Mouse (Mus musculus) hindbrain, embryonic 15.5 days (tissue): ENCODE measurements around the gene Atp11a. TPM values are rescaled to one million over a fixed set of nuclear protein-coding genes. Genes with fewer than 3 reads are reported as not detected.

ENCODE experiments used
- ATAC-seq: fragments of 200-750 bp; cut with Nextera tagmentation; 2 replicates; pipeline ENCODE4 v1.8.0; 2017; ENCODE audit warnings: low read depth, moderate number of reproducible peaks, moderate TSS enrichment; ENCODE audit not compliant: low FRiP score
- H3K27ac ChIP-seq: fragments of 300-500 bp; sonication (generic); replicated peaks from 2 replicates; pipeline ENCODE4 v1.5.1; 2015; ENCODE audit warnings: mild to moderate bottlenecking, inconsistent platforms
- H3K27me3 ChIP-seq: fragments of 300-500 bp; sonication (generic); 2 replicates; pipeline ENCODE4 v1.6.1; 2015; ENCODE audit warnings: control low read depth, inconsistent platforms
- H3K36me3 ChIP-seq: fragments of 300-500 bp; sonication (generic); 2 replicates; pipeline ENCODE4 v1.6.1; 2015; ENCODE audit warnings: control low read depth, inconsistent platforms
- H3K4me1 ChIP-seq: fragments of 300-500 bp; sonication (generic); replicated peaks from 2 replicates; pipeline ENCODE4 v1.6.1; 2015; ENCODE audit warnings: control low read depth, inconsistent platforms
- H3K4me2 ChIP-seq: fragments of 300-500 bp; sonication (generic); 2 replicates; pipeline ENCODE4 v1.6.1; 2015; ENCODE audit warnings: moderate library complexity, mild to moderate bottlenecking, inconsistent platforms
- H3K4me3 ChIP-seq: fragments of 300-500 bp; sonication (generic); 2 replicates; pipeline ENCODE4 v1.5.1; 2015; ENCODE audit warnings: mild to moderate bottlenecking, inconsistent platforms
- H3K9ac ChIP-seq: fragments of 300-500 bp; sonication (generic); 2 replicates; pipeline ENCODE4 v1.6.1; 2015; ENCODE audit warnings: inconsistent platforms
- H3K9me3 ChIP-seq: fragments of 300-500 bp; sonication (generic); 2 replicates; pipeline ENCODE4 v1.6.1; 2016; ENCODE audit warnings: control low read depth, inconsistent platforms
- WGBS: fragments of 180-500 bp; shearing (Covaris S2); methylation state at CpG from one replicate; pipeline ENCODE4 v1.1.7; 2015; 5-methylcytosine and 5-hydroxymethylcytosine counted together
- polyA plus RNA-seq: library from polyadenylated mRNA; unstranded; fragments of >200 nt; fragmentation: Nextera tagmentation; extraction: Ambion mirVana; gene quantifications from 2 replicates; pipeline ENCODE4 v1.2.1, GENCODE M21; 2015

The Atp11a gene
- polyA plus RNA-seq, 1 experiment from 2014 or later = 14.1 TPM

- ATAC-seq = no peak
- no peaks in the 10 kb centered on the region for H3K4me1 ChIP-seq
- H3K27ac ChIP-seq = no peak overlapping the region
- H3K9ac ChIP-seq = no peak overlapping the region
- H3K27me3 ChIP-seq = no peaks in the 10 kb centered on the region
- no peak overlapping the region for H3K4me3 ChIP-seq
- H3K9me3 ChIP-seq = no peaks in the 10 kb centered on the region
- WGBS = 87% methylated on average over 21 of the region's 21 CpGs
- H3K36me3 ChIP-seq = no peaks in the 10 kb centered on the region
- H3K4me2 ChIP-seq = no peak overlapping the region
These were observed 126.5 kb downstream of the Atp11a start for GRCm38 (mm10) chr8:12883051-12884004.

- no peaks in the 10 kb centered on the region for H3K36me3 ChIP-seq
These were observed 131.1 kb downstream of the Atp11a start for GRCm38 (mm10) chr8:12887772-12888435.

GRCm38 (mm10) chr8:12889046-12889598 lies 132.3 kb downstream of the Atp11a start:
- H3K27me3 ChIP-seq = no peaks in the 10 kb centered on the region
- H3K9me3 ChIP-seq = no peaks in the 10 kb centered on the region
- ATAC-seq = no peak
- 0 out of 2 replicates have a peak overlapping the region, but pooled peaks have one; percentile 37 for H3K27ac ChIP-seq
- no peak overlapping the region for H3K9ac ChIP-seq
- H3K4me2 ChIP-seq = no peak overlapping the region
- no peaks in the 10 kb centered on the region for H3K4me1 ChIP-seq
- no peak overlapping the region for H3K4me3 ChIP-seq
- 73% methylated on average over 11 of the region's 11 CpGs for WGBS
- no peaks in the 10 kb centered on the region for H3K36me3 ChIP-seq

More at GRCm38 (mm10) chr8:12887772-12888435, 131.1 kb downstream of the Atp11a start:
- Histone ChIP-seq H3K9ac (no peak overlapping the region), H3K4me3 (no peak overlapping the region), H3K27ac (no peak overlapping the region), H3K27me3 (no peaks in the 10 kb centered on the region), H3K9me3 (no peaks in the 10 kb centered on the region), H3K4me1 (no peaks in the 10 kb centered on the region), H3K4me2 (no peak overlapping the region)
- ATAC-seq = no peak
- 78% methylated on average over 16 of the region's 16 CpGs for whole genome bisulfite sequencing

GRCm38 (mm10) chr8:12892882-12893446 lies 136.2 kb downstream of the Atp11a start:
- 86% methylated on average over 5 of the region's 5 CpGs for WGBS
- Histone ChIP-seq H3K9me3 (no peaks in the 10 kb centered on the region), H3K4me3 (no peak overlapping the region), H3K9ac (no peak overlapping the region), H3K27ac (no peak overlapping the region), H3K4me1 (peaks cover 7% of the 10 kb centered on the region; the same call in 1 of the 2 replicates), H3K27me3 (no peaks in the 10 kb centered on the region), H3K36me3 (no peaks in the 10 kb centered on the region), H3K4me2 (no peak overlapping the region)
- no peak for ATAC-seq

- no peaks in the 10 kb centered on the region for H3K27me3 ChIP-seq
- WGBS = 90% methylated on average over 12 of the region's 12 CpGs
- no peak for ATAC-seq
These were observed 137.2 kb downstream of the Atp11a start for GRCm38 (mm10) chr8:12893797-12894578.

GRCm38 (mm10) chr8:12894783-12895534 lies 138.1 kb downstream of the Atp11a start:
- Histone ChIP-seq H3K4me3 (no peak overlapping the region), H3K4me1 (peaks cover 7% of the 10 kb centered on the region; the same call in 1 of the 2 replicates), H3K27ac (no peak overlapping the region), H3K9me3 (no peaks in the 10 kb centered on the region), H3K36me3 (no peaks in the 10 kb centered on the region), H3K9ac (no peak overlapping the region), H3K4me2 (no peak overlapping the region), H3K27me3 (no peaks in the 10 kb centered on the region)
- ATAC-seq = no peak
- 83% methylated on average over 11 of the region's 11 CpGs for WGBS

More at GRCm38 (mm10) chr8:12893797-12894578, 137.2 kb downstream of the Atp11a start:
- Histone ChIP-seq H3K27ac (no peak overlapping the region), H3K4me1 (peaks cover 7% of the 10 kb centered on the region; the same call in 1 of the 2 replicates), H3K9me3 (no peaks in the 10 kb centered on the region), H3K9ac (no peak overlapping the region), H3K4me3 (no peak overlapping the region), H3K4me2 (no peak overlapping the region), H3K36me3 (no peaks in the 10 kb centered on the region)

GRCm38 (mm10) chr8:12895535-12896150 lies 138.8 kb downstream of the Atp11a start:
- no peak overlapping the region for H3K4me3 ChIP-seq
- no peak overlapping the region for H3K4me2 ChIP-seq
- H3K27ac ChIP-seq = no peak overlapping the region
- H3K4me1 ChIP-seq = peaks cover 7% of the 10 kb centered on the region; the same call in 1 of the 2 replicates
- H3K9me3 ChIP-seq = no peaks in the 10 kb centered on the region
- H3K9ac ChIP-seq = no peak overlapping the region
- no peak for ATAC-seq
- no peaks in the 10 kb centered on the region for H3K27me3 ChIP-seq
- H3K36me3 ChIP-seq = no peaks in the 10 kb centered on the region
- 76% methylated on average over 9 of the region's 9 CpGs for WGBS

GRCm38 (mm10) chr8:12896494-12897373 lies 139.9 kb downstream of the Atp11a start:
- no peaks in the 10 kb centered on the region for H3K27me3 ChIP-seq
- no peaks in the 10 kb centered on the region for H3K36me3 ChIP-seq
- no peak overlapping the region for H3K4me2 ChIP-seq
- no peak overlapping the region for H3K27ac ChIP-seq
- H3K4me3 ChIP-seq = no peak overlapping the region
- H3K4me1 ChIP-seq = peaks cover 7% of the 10 kb centered on the region; the same call in 1 of the 2 replicates
- no peak overlapping the region for H3K9ac ChIP-seq
- WGBS = 50% methylated on average over 13 of the region's 13 CpGs
- H3K9me3 ChIP-seq = no peaks in the 10 kb centered on the region
- ATAC-seq = peak; percentile 70

GRCm38 (mm10) chr8:12897815-12898214 lies 141.0 kb downstream of the Atp11a start:
- no peak overlapping the region for H3K4me3 ChIP-seq
- H3K4me1 ChIP-seq = peaks cover 7% of the 10 kb centered on the region; the same call in 1 of the 2 replicates
- no peaks in the 10 kb centered on the region for H3K27me3 ChIP-seq
- no peak overlapping the region for H3K9ac ChIP-seq
- H3K9me3 ChIP-seq = no peaks in the 10 kb centered on the region
- no peak overlapping the region for H3K4me2 ChIP-seq
- no peaks in the 10 kb centered on the region for H3K36me3 ChIP-seq
- no peak overlapping the region for H3K27ac ChIP-seq
- ATAC-seq = no peak
- WGBS = 78% methylated on average over 9 of the region's 9 CpGs
